Comparison of ENCODE assay signal across 9 mouse cellular contexts in the genomic region with DNA sequence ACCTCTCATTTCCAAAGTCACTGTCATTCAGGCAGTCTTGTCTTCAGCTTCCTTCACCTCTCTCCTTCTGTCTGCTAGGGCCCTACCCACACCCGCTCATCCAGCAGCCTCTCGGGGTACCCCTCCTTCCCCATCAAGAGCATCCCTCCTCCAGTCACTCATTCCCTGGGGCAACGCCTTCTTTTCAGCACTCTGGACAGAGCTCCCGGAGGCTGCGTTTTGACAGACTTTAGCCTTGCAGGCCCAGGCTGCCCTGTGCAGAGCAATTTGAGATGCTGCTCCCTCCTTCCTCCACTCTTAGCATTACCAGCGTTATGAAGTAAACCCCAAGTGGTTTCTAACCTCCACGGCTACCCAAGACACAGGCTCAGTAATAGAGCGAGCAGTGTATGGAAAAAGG.
DNase-seq lines count a peak whose midpoint lies in the region; ATAC-seq and TF ChIP-seq lines count a peak whose summit lies in the region.
"Had no signal": no experiment of that assay in that cellular context is flagged by ENCODE, and none has a peak within 500 bp of the region (broad histone marks: within the 10 kb centered on the region; RNA-seq: fewer than 3 reads in every experiment).

No protein-coding gene starts in this region.

- H3K9me3 ChIP-seq in embryonic facial prominence, embryonic 11.5 days (replicated peaks; ENCODE audit: control insufficient read depth, low read length) = no peaks in the 10 kb centered on the region
- H3K9me3 ChIP-seq in stomach, postnatal 0 days (ENCODE audit: control insufficient read depth, low read length) = no peaks in the 10 kb centered on the region

- TF ChIP-seq POLR2A in kidney, adult 2 months (IDR thresholded peaks at IDR 0.05; ENCODE audit: low read depth, low read length) = no peak

- TF ChIP-seq CTCF in kidney, adult 2 months (conservative IDR thresholded peaks at IDR 0.05; ENCODE audit: insufficient read depth, insufficient read length, low read depth, low read length) = no peak
- no peak for TF ChIP-seq CTCF in stomach, postnatal 0 days (IDR thresholded peaks at IDR 0.05; ENCODE audit: low read depth)

- no peak overlapping the region for H3K9ac ChIP-seq in embryonic facial prominence, embryonic 11.5 days (replicated peaks; ENCODE audit: low read length)
- no peak overlapping the region for H3K9ac ChIP-seq in stomach, postnatal 0 days (ENCODE audit: low read length)

- no peak overlapping the region for H3K27ac ChIP-seq in kidney, adult 2 months (ENCODE audit: insufficient read depth, low read depth, low read length)
- no peak overlapping the region for H3K27ac ChIP-seq in embryonic facial prominence, embryonic 11.5 days (replicated peaks; ENCODE audit: low read depth, low read length)
- no peak overlapping the region for H3K27ac ChIP-seq in stomach, postnatal 0 days (replicated peaks)

- no peaks in the 10 kb centered on the region for H3K27me3 ChIP-seq in kidney, adult 2 months (replicated peaks; ENCODE audit: control insufficient read depth, insufficient read depth, low read length)
- H3K27me3 ChIP-seq in embryonic facial prominence, embryonic 11.5 days (ENCODE audit: control insufficient read depth, insufficient read depth, low read length) = no peaks in the 10 kb centered on the region
- H3K27me3 ChIP-seq in stomach, postnatal 0 days (ENCODE audit: control insufficient read depth, insufficient read depth, low read length) = no peaks in the 10 kb centered on the region

- H3K4me1 ChIP-seq in kidney, adult 2 months (ENCODE audit: control insufficient read depth, insufficient read depth, low read length) = no peaks in the 10 kb centered on the region
- no peaks in the 10 kb centered on the region for H3K4me1 ChIP-seq in embryonic facial prominence, embryonic 11.5 days (ENCODE audit: control insufficient read depth, insufficient read depth, low read length)
- no peaks in the 10 kb centered on the region for H3K4me1 ChIP-seq in stomach, postnatal 0 days (replicated peaks; ENCODE audit: control insufficient read depth, insufficient read depth)

- no peaks in the 10 kb centered on the region for H3K36me3 ChIP-seq in kidney, adult 2 months (ENCODE audit: control insufficient read depth, insufficient read depth, low read length)
- H3K36me3 ChIP-seq in embryonic facial prominence, embryonic 11.5 days (replicated peaks; ENCODE audit: control insufficient read depth, insufficient read depth, low read depth, low read length) = no peaks in the 10 kb centered on the region
- H3K36me3 ChIP-seq in stomach, postnatal 0 days (ENCODE audit: control insufficient read depth, insufficient read depth, low read length) = no peaks in the 10 kb centered on the region

- H3K4me2 ChIP-seq in embryonic facial prominence, embryonic 11.5 days (ENCODE audit: low read depth, low read length) = no peak overlapping the region
- no peak overlapping the region for H3K4me2 ChIP-seq in stomach, postnatal 0 days (replicated peaks; ENCODE audit: low read depth)

- no peak for TF ChIP-seq EP300 in stomach, postnatal 0 days (optimal IDR thresholded peaks at IDR 0.05)

- 6% methylated on average over 8 of the region's 8 CpGs for WGBS in kidney, adult 2 months
- WGBS in embryonic facial prominence, embryonic 11.5 days = 10% methylated on average over 8 of the region's 8 CpGs
- WGBS in stomach, postnatal 0 days = 8% methylated on average over 8 of the region's 8 CpGs

- no peak for ATAC-seq in embryonic facial prominence, embryonic 11.5 days (replicated peaks; ENCODE audit: insufficient number of reproducible peaks, low FRiP score, low TSS enrichment, low read depth)
- peak; percentile 56; the same call in 1 of the 2 replicates for ATAC-seq in stomach, postnatal 0 days (ENCODE audit: low FRiP score, low TSS enrichment)
- ATAC-seq: Patski had no signal

- DNase-seq in kidney, adult 2 months = peak; percentile 47
- no peak for DNase-seq in kidney, adult 11 months
- peak; percentile 88 for DNase-seq in embryonic facial prominence, embryonic 11.5 days (ENCODE audit: low spot score)
- DNase-seq in induced T-regulatory cell, adult 2 months (ENCODE audit: low read depth) = peak; percentile 3
- peak; percentile 64 for DNase-seq in lung, postnatal 36 days
- peak; percentile 83 for DNase-seq in stomach, postnatal 0 days (ENCODE audit: low spot score)
- no peak for DNase-seq in left cerebral cortex, adult 18-20 months (ENCODE audit: low spot score in 2 of 2)
- DNase-seq in cerebellum, postnatal 14 days = no peak

- H3K4me3 ChIP-seq in kidney, adult 2 months (ENCODE audit: insufficient read depth, low read depth, low read length) = no peak overlapping the region
- H3K4me3 ChIP-seq in embryonic facial prominence, embryonic 11.5 days (ENCODE audit: low read depth, low read length) = no peak overlapping the region
- no peak overlapping the region for H3K4me3 ChIP-seq in stomach, postnatal 0 days (ENCODE audit: low read depth, low read length)

Comparison
In these comparisons a context has a peak if more than half of its experiments do, and no peak if none do; other contexts are left out.
1. DNase-seq: peak in kidney, adult 2 months (single experiment), embryonic facial prominence, embryonic 11.5 days (single experiment), induced T-regulatory cell, adult 2 months (single experiment), lung, postnatal 36 days (single experiment) and stomach, postnatal 0 days (single experiment); none in kidney, adult 11 months (single experiment), left cerebral cortex, adult 18-20 months (0 of 2) and cerebellum, postnatal 14 days (0 of 2).